In genomic region chr16:36890559-36890958, GRCm38 (mm10) we compare ENCODE assay signal across 19 mouse cellular contexts. TPM values are rescaled to one million over a fixed set of nuclear protein-coding genes. Genes with fewer than 3 reads are reported as not detected.
A peak's percentile ranks its signal among the peaks of the same experiment; 100 is the strongest.
DNase-seq lines count a peak whose midpoint lies in the region; ATAC-seq and TF ChIP-seq lines count a peak whose summit lies in the region.
"Had no signal": no experiment of that assay in that cellular context is flagged by ENCODE, and none has a peak within 500 bp of the region (broad histone marks: within the 10 kb centered on the region; RNA-seq: fewer than 3 reads in every experiment).

No protein-coding gene starts in this region.

- TF ChIP-seq EP300 in stomach, postnatal 0 days (optimal IDR thresholded peaks at IDR 0.05) = no peak
- TF ChIP-seq EP300 in liver, embryonic 14.5 days (IDR thresholded peaks at IDR 0.05; ENCODE audit: low read depth) = peak; percentile 96

- H3K36me3 ChIP-seq in stomach, embryonic 14.5 days (ENCODE audit: control insufficient read depth, insufficient read depth, low read length) = peaks cover 61% of the 10 kb centered on the region
- peaks cover 17% of the 10 kb centered on the region; the same call in 1 of the 2 replicates for H3K36me3 ChIP-seq in stomach, postnatal 0 days (ENCODE audit: control insufficient read depth, insufficient read depth, low read length)
- peaks cover 14% of the 10 kb centered on the region for H3K36me3 ChIP-seq in liver, embryonic 14.5 days (replicated peaks; ENCODE audit: control insufficient read depth, insufficient read depth, low read depth)
- peaks cover 20% of the 10 kb centered on the region for H3K36me3 ChIP-seq in stomach, embryonic 16.5 days (ENCODE audit: control insufficient read depth, insufficient read depth, low read length)
- peaks cover 80% of the 10 kb centered on the region for H3K36me3 ChIP-seq in neural tube, embryonic 15.5 days

- no peak overlapping the region for H3K4me3 ChIP-seq in stomach, embryonic 14.5 days (ENCODE audit: low read depth, low read length)
- H3K4me3 ChIP-seq in stomach, postnatal 0 days (ENCODE audit: low read depth, low read length) = no peak overlapping the region
- peak overlapping the region; percentile 19 to 30; a peak in 3 of 4 replicates for H3K4me3 ChIP-seq in liver, embryonic 14.5 days (ENCODE audit: insufficient read depth in 1 of 2, low read depth in 2 of 2, low read length in 2 of 2)
- H3K4me3 ChIP-seq in stomach, embryonic 16.5 days (replicated peaks; ENCODE audit: low read length) = no peak overlapping the region
- H3K4me3 ChIP-seq in neural tube, embryonic 15.5 days (replicated peaks) = no peak overlapping the region
- H3K4me3 ChIP-seq: limb, embryonic 15.5 days; midbrain, embryonic 12.5 days had no signal

- no peaks in the 10 kb centered on the region for H3K27me3 ChIP-seq in stomach, embryonic 14.5 days (ENCODE audit: control insufficient read depth, insufficient read depth, low read length)
- H3K27me3 ChIP-seq in stomach, postnatal 0 days (ENCODE audit: control insufficient read depth, insufficient read depth, low read length) = no peaks in the 10 kb centered on the region
- H3K27me3 ChIP-seq in liver, embryonic 14.5 days (ENCODE audit: control insufficient read depth, insufficient read depth, low read length) = no peaks in the 10 kb centered on the region
- H3K27me3 ChIP-seq in stomach, embryonic 16.5 days (ENCODE audit: control insufficient read depth, insufficient read depth, low read length) = no peaks in the 10 kb centered on the region
- H3K27me3 ChIP-seq in neural tube, embryonic 15.5 days (replicated peaks) = no peaks in the 10 kb centered on the region
- H3K27me3 ChIP-seq: CH12.LX; limb, embryonic 15.5 days; midbrain, embryonic 12.5 days; Patski had no signal

- no peak for DNase-seq in stomach, postnatal 0 days (ENCODE audit: low spot score)
- DNase-seq in liver, embryonic 14.5 days (ENCODE audit: low read depth in 3 of 3, low spot score in 3 of 3) = peak; percentile 89 to 94 (median 90)
- no peak for DNase-seq in thymus, postnatal 36 days
- no peak for DNase-seq in left cerebral cortex, postnatal 10 days (ENCODE audit: extremely low spot score in 1 of 2, low spot score in 2 of 2)
- DNase-seq: cerebellum, adult 8-10 months; heart, postnatal 14 days; lung, postnatal 14 days; thymus, postnatal 14 days had no signal

- no peak overlapping the region for H3K27ac ChIP-seq in stomach, embryonic 14.5 days (ENCODE audit: low read length)
- H3K27ac ChIP-seq in stomach, postnatal 0 days (replicated peaks) = no peak overlapping the region
- H3K27ac ChIP-seq in liver, embryonic 14.5 days = peak overlapping the region; percentile 91
- no peak overlapping the region for H3K27ac ChIP-seq in stomach, embryonic 16.5 days (ENCODE audit: low read length)
- no peak overlapping the region for H3K27ac ChIP-seq in neural tube, embryonic 15.5 days (replicated peaks)
- H3K27ac ChIP-seq: hindbrain, postnatal 0 days; limb, embryonic 15.5 days; midbrain, embryonic 12.5 days had no signal

- WGBS in stomach, embryonic 14.5 days = 89% methylated on average over 3 of the region's 3 CpGs
- 91% methylated on average over 3 of the region's 3 CpGs for WGBS in stomach, postnatal 0 days
- WGBS in liver, embryonic 14.5 days (ENCODE audit: insufficient replicate concordance) = 19% methylated on average over 3 of the region's 3 CpGs
- 83% methylated on average over 3 of the region's 3 CpGs for WGBS in stomach, embryonic 16.5 days
- WGBS in neural tube, embryonic 15.5 days = 92% methylated on average over 3 of the region's 3 CpGs

- no peak for TF ChIP-seq CTCF in stomach, postnatal 0 days (IDR thresholded peaks at IDR 0.05; ENCODE audit: low read depth)
- peak; percentile 54 for TF ChIP-seq CTCF in liver, embryonic 14.5 days (IDR thresholded peaks at IDR 0.05; ENCODE audit: low read depth)

- ATAC-seq in stomach, embryonic 14.5 days (ENCODE audit: insufficient number of reproducible peaks, insufficient read depth, low FRiP score, low read depth) = peak; percentile 90; the same call in 1 of the 2 replicates
- ATAC-seq in stomach, postnatal 0 days (ENCODE audit: low FRiP score, low TSS enrichment) = no peak
- ATAC-seq in common myeloid progenitor, adult 5-6 weeks (replicated peaks; ENCODE audit: low read depth, poor library complexity, severe bottlenecking) = peak; percentile 80
- peak; percentile 91 for ATAC-seq in liver, embryonic 14.5 days (ENCODE audit: insufficient read depth)
- peak; percentile 44; the same call in 1 of the 2 replicates for ATAC-seq in stomach, embryonic 16.5 days (ENCODE audit: insufficient read depth, low FRiP score)
- no peak for ATAC-seq in neural tube, embryonic 15.5 days (ENCODE audit: low FRiP score)
- ATAC-seq: forebrain, embryonic 14.5 days; hindbrain, postnatal 0 days; Patski had no signal

- H3K4me2 ChIP-seq in stomach, embryonic 14.5 days (replicated peaks; ENCODE audit: low read depth, low read length) = no peak overlapping the region
- no peak overlapping the region for H3K4me2 ChIP-seq in stomach, postnatal 0 days (replicated peaks; ENCODE audit: low read depth)
- peak overlapping the region; percentile 71 for H3K4me2 ChIP-seq in liver, embryonic 14.5 days (ENCODE audit: low read depth)
- H3K4me2 ChIP-seq in stomach, embryonic 16.5 days (ENCODE audit: low read depth, low read length) = no peak overlapping the region
- H3K4me2 ChIP-seq in neural tube, embryonic 15.5 days = no peak overlapping the region
- H3K4me2 ChIP-seq: limb, embryonic 15.5 days; midbrain, embryonic 12.5 days had no signal

- no peaks in the 10 kb centered on the region for H3K4me1 ChIP-seq in stomach, embryonic 14.5 days (ENCODE audit: control insufficient read depth, insufficient read depth, low read length)
- H3K4me1 ChIP-seq in stomach, postnatal 0 days (replicated peaks; ENCODE audit: control insufficient read depth, insufficient read depth) = no peaks in the 10 kb centered on the region
- H3K4me1 ChIP-seq in liver, embryonic 14.5 days (replicated peaks; ENCODE audit: control insufficient read depth in 2 of 2, insufficient read depth in 2 of 2, low read length in 1 of 2) = peaks cover 36 to 48% of the 10 kb centered on the region in 2 experiments
- no peaks in the 10 kb centered on the region for H3K4me1 ChIP-seq in stomach, embryonic 16.5 days (ENCODE audit: control insufficient read depth, insufficient read depth, low read length)
- no peaks in the 10 kb centered on the region for H3K4me1 ChIP-seq in neural tube, embryonic 15.5 days
- H3K4me1 ChIP-seq: limb, embryonic 15.5 days; midbrain, embryonic 12.5 days had no signal

- H3K9ac ChIP-seq in stomach, embryonic 14.5 days (replicated peaks; ENCODE audit: low read depth, low read length) = no peak overlapping the region
- no peak overlapping the region for H3K9ac ChIP-seq in stomach, postnatal 0 days (ENCODE audit: low read length)
- H3K9ac ChIP-seq in liver, embryonic 14.5 days (replicated peaks) = peak overlapping the region; percentile 45
- H3K9ac ChIP-seq in stomach, embryonic 16.5 days (ENCODE audit: low read length) = no peak overlapping the region
- no peak overlapping the region for H3K9ac ChIP-seq in neural tube, embryonic 15.5 days (replicated peaks)
- H3K9ac ChIP-seq: limb, embryonic 15.5 days; midbrain, embryonic 12.5 days had no signal

- H3K9me3 ChIP-seq in stomach, embryonic 14.5 days (ENCODE audit: control insufficient read depth, low read depth, low read length) = no peaks in the 10 kb centered on the region
- H3K9me3 ChIP-seq in stomach, postnatal 0 days (ENCODE audit: control insufficient read depth, low read length) = no peaks in the 10 kb centered on the region
- H3K9me3 ChIP-seq in liver, embryonic 14.5 days (ENCODE audit: control insufficient read depth, low read length) = no peaks in the 10 kb centered on the region
- H3K9me3 ChIP-seq in stomach, embryonic 16.5 days (replicated peaks; ENCODE audit: control insufficient read depth, low read length) = no peaks in the 10 kb centered on the region
- no peaks in the 10 kb centered on the region for H3K9me3 ChIP-seq in neural tube, embryonic 15.5 days (replicated peaks)
- H3K9me3 ChIP-seq: limb, embryonic 15.5 days; midbrain, embryonic 12.5 days had no signal

- intact Hi-C loops in left cerebral cortex, postnatal 10 days (cut with DNase I) = loop anchor here (5.0 kb wide), 1 partner anchor 43 kb away; no protein-coding TSS in a partner anchor

RNA-seq across cellular contexts. Expression of gene Golgb1, which starts 15.6 kb away (rescaled TPM):
- 123 and 125 TPM in 2 replicates for polyA plus RNA-seq in stomach, embryonic 14.5 days (2014; fragmentation: Nextera tagmentation; extraction: Ambion mirVana)
- 88.5 and 100 TPM in 2 replicates for polyA plus RNA-seq in stomach, postnatal 0 days (2015; fragmentation: Nextera tagmentation; extraction: Ambion mirVana)
- 44.5 and 58.3 TPM in 2 replicates for total RNA-seq in common myeloid progenitor, adult 5-6 weeks (2017)
- polyA plus RNA-seq in liver, embryonic 14.5 days (2012; rRNA removed) = 9.0 and 13.3 TPM in 2 replicates
- 22.0 and 26.4 TPM in 2 replicates for polyA plus RNA-seq in liver, embryonic 14.5 days (2014; fragmentation: Nextera tagmentation; extraction: Ambion mirVana)
- 97.0 and 106 TPM in 2 replicates for polyA plus RNA-seq in stomach, embryonic 16.5 days (2015; fragmentation: Nextera tagmentation; extraction: Ambion mirVana)
- 77.8 and 80.4 TPM in 2 replicates for polyA plus RNA-seq in neural tube, embryonic 15.5 days (2015; fragmentation: Nextera tagmentation; extraction: Ambion mirVana)
- 10 to 100 TPM; 50.3 to 60.5 TPM for total RNA-seq in left cerebral cortex, postnatal 10 days (2021)

RNA-seq across cellular contexts. Expression of gene Eaf2, which starts 15.8 kb away (rescaled TPM):
- 1.8 and 2.1 TPM in 2 replicates for polyA plus RNA-seq in stomach, embryonic 14.5 days (2014; fragmentation: Nextera tagmentation; extraction: Ambion mirVana)
- polyA plus RNA-seq in stomach, postnatal 0 days (2015; fragmentation: Nextera tagmentation; extraction: Ambion mirVana) = 3.1 and 4.7 TPM in 2 replicates
- total RNA-seq in common myeloid progenitor, adult 5-6 weeks (2017) = not detected in 2 replicates
- polyA plus RNA-seq in liver, embryonic 14.5 days (2012; rRNA removed) = 0.22 and 0.37 TPM in 2 replicates
- polyA plus RNA-seq in liver, embryonic 14.5 days (2014; fragmentation: Nextera tagmentation; extraction: Ambion mirVana) = 0.18 and 0.70 TPM in 2 replicates
- polyA plus RNA-seq in stomach, embryonic 16.5 days (2015; fragmentation: Nextera tagmentation; extraction: Ambion mirVana) = 4.7 and 6.2 TPM in 2 replicates
- 0.50 and 1.1 TPM in 2 replicates for polyA plus RNA-seq in neural tube, embryonic 15.5 days (2015; fragmentation: Nextera tagmentation; extraction: Ambion mirVana)
- 1 to 10 TPM; 1.1 TPM for total RNA-seq in left cerebral cortex, postnatal 10 days (2021)
- total RNA-seq: granulocyte monocyte progenitor cell, adult 5-6 weeks had no signal

RNA-seq across cellular contexts. Expression of gene Hcls1, which starts 44.2 kb away (rescaled TPM):
- polyA plus RNA-seq in stomach, embryonic 14.5 days (2014; fragmentation: Nextera tagmentation; extraction: Ambion mirVana) = 2.1 and 2.7 TPM in 2 replicates
- 3.0 and 3.7 TPM in 2 replicates for polyA plus RNA-seq in stomach, postnatal 0 days (2015; fragmentation: Nextera tagmentation; extraction: Ambion mirVana)
- 137 and 146 TPM in 2 replicates for total RNA-seq in common myeloid progenitor, adult 5-6 weeks (2017)
- polyA plus RNA-seq in liver, embryonic 14.5 days (2012; rRNA removed) = 7.3 and 12.3 TPM in 2 replicates
- polyA plus RNA-seq in liver, embryonic 14.5 days (2014; fragmentation: Nextera tagmentation; extraction: Ambion mirVana) = 5.1 and 5.8 TPM in 2 replicates
- 9.0 and 10.9 TPM in 2 replicates for polyA plus RNA-seq in stomach, embryonic 16.5 days (2015; fragmentation: Nextera tagmentation; extraction: Ambion mirVana)
- 2.5 and 15.1 TPM in 2 replicates for polyA plus RNA-seq in neural tube, embryonic 15.5 days (2015; fragmentation: Nextera tagmentation; extraction: Ambion mirVana)
- 1 to 10 TPM; 4.0 to 4.4 TPM for total RNA-seq in left cerebral cortex, postnatal 10 days (2021)
- polyA plus RNA-seq: Patski had no signal

Comparison
In these comparisons a context has a peak if more than half of its experiments do, and no peak if none do; other contexts are left out.
1. ATAC-seq: peak in stomach, embryonic 14.5 days (single experiment), common myeloid progenitor, adult 5-6 weeks (single experiment), liver, embryonic 14.5 days (single experiment) and stomach, embryonic 16.5 days (single experiment); none in stomach, postnatal 0 days (single experiment) and neural tube, embryonic 15.5 days (single experiment).
2. H3K4me3 ChIP-seq: peak in liver, embryonic 14.5 days (2 of 2); none in stomach, embryonic 14.5 days (single experiment), stomach, postnatal 0 days (single experiment), stomach, embryonic 16.5 days (single experiment) and neural tube, embryonic 15.5 days (single experiment).
3. DNase-seq: peak in liver, embryonic 14.5 days (3 of 3); none in stomach, postnatal 0 days (single experiment), thymus, postnatal 36 days (0 of 2) and left cerebral cortex, postnatal 10 days (0 of 2).